Mouse (Mus musculus) ES-E14 (cell line): Measurements from ENCODE around the gene Samd4.

ENCODE experiments used
- CHD2 ChIP-seq: IDR thresholded peaks from 2 replicates; pipeline ENCODE4 v1.6.1; 2014; ENCODE audit warnings: mild to moderate bottlenecking, low read depth, low read length, inconsistent platforms
- MAFK ChIP-seq: IDR thresholded peaks from 2 replicates; pipeline ENCODE4 v1.6.1; 2014; ENCODE audit warnings: mild to moderate bottlenecking, low read depth, low read length, inconsistent platforms; ENCODE audit not compliant: insufficient read depth

DNA sequence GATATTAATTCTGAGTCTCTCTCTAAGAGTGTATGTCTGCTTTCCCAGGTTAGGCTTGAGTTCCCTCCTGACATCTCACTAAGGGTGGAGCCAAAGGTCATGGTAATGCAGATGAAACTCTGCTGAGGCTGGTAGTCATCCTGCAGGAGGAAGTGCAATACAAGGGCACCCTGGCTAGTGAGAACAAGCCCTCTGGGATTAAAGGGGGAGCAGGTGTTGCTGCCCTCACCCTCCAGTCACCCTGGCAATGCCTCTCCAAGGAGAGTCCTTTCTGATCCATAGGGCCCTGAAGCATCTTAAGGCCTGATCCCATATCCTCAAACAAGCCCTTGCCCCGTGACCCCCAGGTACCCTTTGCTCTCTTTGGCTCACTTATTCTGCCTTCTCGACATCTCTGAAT, 72.5 kb downstream of the Samd4 start:
- TF ChIP-seq MAFK (no peak), CHD2 (no peak)
